Comparison of ENCODE assay signal across 8 mouse cellular contexts in genomic region chrX:159256921-159257421, GRCm38 (mm10). TPM values are rescaled to one million over a fixed set of nuclear protein-coding genes. Genes with fewer than 3 reads are reported as not detected.
DNase-seq lines count a peak whose midpoint lies in the region; ATAC-seq lines count a peak whose summit lies in the region.

No protein-coding gene starts in this region.

- 23% methylated on average over 20 of the region's 20 CpGs for WGBS in hindbrain, embryonic 15.5 days

- intact Hi-C loops in left cerebral cortex, postnatal 25 days (cut with DNase I) = loop anchor here (2.0 to 10.0 kb wide), 3 partner anchors 46 to 285 kb away; partner anchors contain the start of gene Rps6ka3

- H3K9ac ChIP-seq in hindbrain, embryonic 15.5 days = peak overlapping the region; percentile 63

- no peaks in the 10 kb centered on the region for H3K9me3 ChIP-seq in hindbrain, embryonic 15.5 days
- H3K9me3 ChIP-seq in megakaryocyte, embryonic 14.5 days = peaks cover 14% of the 10 kb centered on the region; the same call in 1 of the 2 replicates

- peak overlapping the region; percentile 68 for H3K4me2 ChIP-seq in hindbrain, embryonic 15.5 days

- H3K4me1 ChIP-seq in hindbrain, embryonic 15.5 days (replicated peaks) = peaks cover 3% of the 10 kb centered on the region; the same call in 1 of the 2 replicates
- H3K4me1 ChIP-seq in megakaryocyte, embryonic 14.5 days = peaks cover 4% of the 10 kb centered on the region

- H3K27me3 ChIP-seq in hindbrain, embryonic 15.5 days = no peaks in the 10 kb centered on the region
- H3K27me3 ChIP-seq in megakaryocyte, embryonic 14.5 days (replicated peaks) = peaks cover 5% of the 10 kb centered on the region

- no peaks in the 10 kb centered on the region for H3K36me3 ChIP-seq in hindbrain, embryonic 15.5 days
- no peaks in the 10 kb centered on the region for H3K36me3 ChIP-seq in megakaryocyte, embryonic 14.5 days (replicated peaks; ENCODE audit: low read length)

- H3K4me3 ChIP-seq in hindbrain, embryonic 15.5 days = peak overlapping the region; percentile 67
- peak overlapping the region; percentile 95 for H3K4me3 ChIP-seq in megakaryocyte, embryonic 14.5 days (replicated peaks)

- no peak for ATAC-seq in hindbrain, embryonic 15.5 days (ENCODE audit: low FRiP score, low read depth)
- ATAC-seq in erythroid progenitor cell, adult 5-6 weeks (replicated peaks; ENCODE audit: low FRiP score, poor library complexity, severe bottlenecking) = no peak

- H3K27ac ChIP-seq in hindbrain, embryonic 15.5 days (replicated peaks) = peak overlapping the region; percentile 83; the same call in 1 of the 2 replicates

- DNase-seq in adipocyte (ENCODE audit: low spot score) = peak; percentile 23
- DNase-seq in cerebellum, postnatal 36 days = peak; percentile 53 to 58
- DNase-seq in gastrocnemius, adult 8-10 months (ENCODE audit: low spot score in 2 of 2) = peak; percentile 20 to 47
- peak; percentile 5 to 34 for DNase-seq in left cerebral cortex, postnatal 25 days (ENCODE audit: low spot score in 2 of 2)
- DNase-seq in right cerebral cortex, postnatal 25 days = peak; percentile 28

RNA-seq across cellular contexts. Expression of gene Rps6ka3, which starts 46.9 kb away (rescaled TPM):
- 10 to 100 TPM; 43.2 to 61.1 (median 49.8) TPM for total RNA-seq in gastrocnemius, adult 8-10 months (2022)
- 3.1 and 4.2 TPM in 2 replicates for polyA plus RNA-seq in hindbrain, embryonic 15.5 days (2015; fragmentation: Nextera tagmentation; extraction: Ambion mirVana)
- 10 to 100 TPM; 54.8 to 63.5 TPM for total RNA-seq in left cerebral cortex, postnatal 25 days (2021)
- 1.5 and 1.8 TPM in 2 replicates for polyA plus RNA-seq in megakaryocyte, embryonic 14.5 days (2012; ENCODE audit: insufficient read depth, low replicate concordance)
- total RNA-seq in erythroid progenitor cell, adult 5-6 weeks (2015; ENCODE audit: low replicate concordance) = 24.5 and 35.6 TPM in 2 replicates
- total RNA-seq in erythroid progenitor cell, adult 5-6 weeks (2017; ENCODE audit: low replicate concordance) = 6.9 and 16.7 TPM in 2 replicates
